Mouse (Mus musculus): ENCODE results near the gene 6430548M08Rik. TPM values are rescaled to one million over a fixed set of nuclear protein-coding genes. Genes with fewer than 3 reads are reported as not detected.

The 6430548M08Rik gene
- polyA plus RNA-seq, 1 experiment from 2014 or later: 13.2 TPM

DNA sequence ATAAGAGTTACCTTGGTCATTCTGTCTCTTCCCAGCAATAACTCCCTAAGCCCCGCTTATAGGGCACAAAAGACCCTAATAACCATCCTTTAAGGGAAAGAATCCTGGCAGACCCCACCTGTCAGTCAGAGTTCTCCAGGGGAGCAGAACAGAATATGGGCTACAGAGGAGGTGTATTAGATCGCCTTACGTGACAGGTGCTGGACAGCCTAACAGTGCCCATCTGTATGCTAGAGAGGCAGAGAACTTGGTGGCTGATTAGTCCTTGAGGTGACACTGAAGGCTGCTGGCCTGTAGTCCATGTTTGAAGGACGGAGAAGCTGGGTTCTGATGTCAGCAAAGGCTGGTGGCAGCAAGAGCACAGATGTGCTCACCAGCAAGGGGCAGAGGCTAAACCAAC, 3.0 kb upstream of the 6430548M08Rik start:
- Histone ChIP-seq H3K9ac (ENCODE audit: low read length) (no peak overlapping the region), H3K9me3 (ENCODE audit: control insufficient read depth, low read length) (no peaks in the 10 kb centered on the region), H3K4me2 (replicated peaks; ENCODE audit: low read depth) (no peak overlapping the region), H3K36me3 (ENCODE audit: control insufficient read depth, insufficient read depth, low read length) (no peaks in the 10 kb centered on the region), H3K4me3 (ENCODE audit: low read depth, low read length) (no peak overlapping the region), H3K27ac (replicated peaks) (0 out of 2 replicates have a peak overlapping the region, but pooled peaks have one; percentile 1), H3K4me1 (replicated peaks; ENCODE audit: control insufficient read depth, insufficient read depth) (peaks cover 3% of the 10 kb centered on the region), H3K27me3 (ENCODE audit: control insufficient read depth, insufficient read depth, low read length) (no peaks in the 10 kb centered on the region)
- TF ChIP-seq EP300 (optimal IDR thresholded peaks at IDR 0.05) (no peak), CTCF (IDR thresholded peaks at IDR 0.05; ENCODE audit: low read depth) (no peak)
- ATAC-seq (ENCODE audit: low FRiP score, low TSS enrichment) (no peak), DNase-seq (ENCODE audit: low spot score) (no peak)
- 86% methylated on average over 4 of the region's 4 CpGs for WGBS

DNA sequence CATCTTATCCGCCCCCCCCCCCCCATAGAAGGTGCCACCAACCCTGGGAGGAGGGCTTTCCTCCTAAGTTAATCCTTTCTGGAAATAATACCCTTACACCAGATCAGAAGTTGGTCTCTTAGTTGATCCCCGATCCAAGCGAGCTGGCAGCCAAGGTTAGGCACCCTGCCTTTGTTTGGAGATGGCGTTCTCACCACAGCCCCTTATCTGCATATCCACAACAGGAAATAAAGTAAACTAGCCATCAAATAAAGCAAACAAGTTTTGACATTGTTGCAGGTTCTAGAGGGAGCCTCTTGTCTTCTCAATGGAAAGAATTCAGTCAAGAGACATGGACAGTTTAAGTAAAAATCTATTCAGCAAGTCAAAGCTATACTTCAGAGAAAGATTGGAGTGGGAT, 2.6 kb upstream of the 6430548M08Rik start:
- Histone ChIP-seq H3K36me3 (ENCODE audit: control insufficient read depth, insufficient read depth, low read length) (no peaks in the 10 kb centered on the region), H3K9ac (ENCODE audit: low read length) (no peak overlapping the region), H3K27me3 (ENCODE audit: control insufficient read depth, insufficient read depth, low read length) (no peaks in the 10 kb centered on the region), H3K4me3 (ENCODE audit: low read depth, low read length) (no peak overlapping the region), H3K4me2 (replicated peaks; ENCODE audit: low read depth) (no peak overlapping the region), H3K27ac (replicated peaks) (no peak overlapping the region), H3K4me1 (replicated peaks; ENCODE audit: control insufficient read depth, insufficient read depth) (peaks cover 3% of the 10 kb centered on the region), H3K9me3 (ENCODE audit: control insufficient read depth, low read length) (no peaks in the 10 kb centered on the region)
- whole genome bisulfite sequencing: 51% methylated on average over 4 of the region's 4 CpGs
- DNase-seq (ENCODE audit: low spot score) (no peak), ATAC-seq (ENCODE audit: low FRiP score, low TSS enrichment) (no peak)
- TF ChIP-seq CTCF (IDR thresholded peaks at IDR 0.05; ENCODE audit: low read depth) (no peak), EP300 (optimal IDR thresholded peaks at IDR 0.05) (no peak)

DNA sequence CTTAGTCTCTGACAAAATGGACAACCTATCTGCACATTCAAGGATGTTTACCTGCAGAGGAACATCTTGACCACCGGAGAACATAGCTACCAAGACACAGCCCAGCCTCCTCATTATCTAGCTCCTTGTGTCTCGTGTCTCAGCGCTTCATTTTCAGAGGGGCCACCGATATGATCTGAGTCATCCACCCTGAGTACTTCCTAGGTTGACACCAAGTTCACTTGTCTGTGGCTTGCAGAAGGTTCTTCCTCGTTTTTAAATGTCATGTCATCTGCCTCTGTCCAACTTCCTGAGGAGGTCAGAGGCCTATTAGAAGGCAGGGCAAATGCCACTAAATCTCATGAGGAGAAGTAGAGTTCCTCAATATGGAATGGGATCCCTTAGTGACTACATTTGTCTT, 1.4 kb upstream of the 6430548M08Rik start:
- peaks cover 3% of the 10 kb centered on the region for H3K4me1 ChIP-seq (replicated peaks; ENCODE audit: control insufficient read depth, insufficient read depth)
- no peaks in the 10 kb centered on the region for H3K9me3 ChIP-seq (ENCODE audit: control insufficient read depth, low read length)
- peak overlapping the region; percentile 97 for H3K27ac ChIP-seq (replicated peaks)
- H3K9ac ChIP-seq (ENCODE audit: low read length): no peak overlapping the region
- H3K36me3 ChIP-seq (ENCODE audit: control insufficient read depth, insufficient read depth, low read length): no peaks in the 10 kb centered on the region
- ATAC-seq (ENCODE audit: low FRiP score, low TSS enrichment) (no peak), DNase-seq (ENCODE audit: low spot score) (no peak)
- no peak overlapping the region for H3K4me3 ChIP-seq (ENCODE audit: low read depth, low read length)
- no peak overlapping the region for H3K4me2 ChIP-seq (replicated peaks; ENCODE audit: low read depth)
- WGBS: 71% methylated on average over 5 of the region's 5 CpGs
- no peak for TF ChIP-seq CTCF (IDR thresholded peaks at IDR 0.05; ENCODE audit: low read depth)
- TF ChIP-seq EP300 (optimal IDR thresholded peaks at IDR 0.05): no peak
- H3K27me3 ChIP-seq (ENCODE audit: control insufficient read depth, insufficient read depth, low read length): no peaks in the 10 kb centered on the region

DNA sequence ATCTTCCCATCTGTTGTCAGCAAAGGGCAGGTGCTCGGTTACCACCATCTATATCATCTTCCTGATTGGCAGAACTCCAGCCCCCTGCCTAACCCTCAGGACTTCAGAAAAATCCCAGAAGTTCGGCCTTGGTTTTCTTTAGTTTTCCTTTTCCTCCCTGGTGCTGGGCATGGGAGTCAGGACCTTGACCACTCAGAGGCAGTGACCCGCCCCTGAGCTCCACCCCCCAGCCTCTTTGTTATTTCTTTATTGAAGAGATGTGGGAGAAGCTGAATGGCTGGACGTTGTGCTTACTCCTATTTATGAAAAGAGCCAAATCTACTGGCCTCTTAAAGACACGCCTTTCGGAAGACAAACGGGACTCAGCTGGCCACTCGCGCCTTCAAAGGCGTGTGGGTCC, 646 bp upstream of the 6430548M08Rik start:
- Histone ChIP-seq H3K36me3 (ENCODE audit: control insufficient read depth, insufficient read depth, low read length) (no peaks in the 10 kb centered on the region), H3K9ac (ENCODE audit: low read length) (peak overlapping the region; percentile 71), H3K27me3 (ENCODE audit: control insufficient read depth, insufficient read depth, low read length) (no peaks in the 10 kb centered on the region), H3K4me3 (ENCODE audit: low read depth, low read length) (peak overlapping the region; percentile 75), H3K9me3 (ENCODE audit: control insufficient read depth, low read length) (no peaks in the 10 kb centered on the region), H3K27ac (replicated peaks) (peak overlapping the region; percentile 97), H3K4me2 (replicated peaks; ENCODE audit: low read depth) (peak overlapping the region; percentile 96), H3K4me1 (replicated peaks; ENCODE audit: control insufficient read depth, insufficient read depth) (peaks cover 3% of the 10 kb centered on the region)
- TF ChIP-seq EP300 (optimal IDR thresholded peaks at IDR 0.05) (no peak), CTCF (IDR thresholded peaks at IDR 0.05; ENCODE audit: low read depth) (no peak)
- WGBS: under 1% methylated on average over 10 of the region's 10 CpGs
- peak; percentile 70 for DNase-seq (ENCODE audit: low spot score)
- ATAC-seq (ENCODE audit: low FRiP score, low TSS enrichment): peak; percentile 55

DNA sequence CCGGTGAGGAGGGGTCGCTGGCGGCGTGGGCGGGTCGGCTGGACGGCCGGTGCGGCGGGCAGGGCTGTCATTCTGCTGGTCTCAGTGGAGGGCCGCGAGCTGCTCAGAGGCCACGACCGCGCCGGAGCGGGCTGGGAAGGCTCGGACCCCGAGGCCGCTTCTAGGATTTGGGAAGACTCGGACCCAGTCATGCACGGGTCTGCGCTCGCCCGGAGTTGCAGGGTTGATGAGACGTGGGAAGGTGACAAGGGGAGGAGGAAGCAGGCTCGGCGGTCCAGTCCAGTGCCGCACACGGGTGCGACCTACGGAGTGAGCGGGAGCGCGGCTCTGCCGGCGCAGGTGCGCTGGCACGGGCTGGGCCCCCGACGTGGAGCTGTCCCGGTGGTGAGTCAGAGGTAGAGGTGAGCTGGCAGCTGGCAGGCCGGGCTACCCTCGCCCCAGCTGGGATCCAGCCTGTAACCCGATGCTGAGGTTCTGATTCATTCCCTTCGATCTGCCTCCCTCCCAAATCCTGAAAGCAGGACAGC, 426 bp downstream of the 6430548M08Rik start:
- Histone ChIP-seq H3K36me3 (ENCODE audit: control insufficient read depth, insufficient read depth, low read length) (no peaks in the 10 kb centered on the region), H3K4me1 (replicated peaks; ENCODE audit: control insufficient read depth, insufficient read depth) (peaks cover 3% of the 10 kb centered on the region), H3K27ac (replicated peaks) (peak overlapping the region; percentile 82), H3K27me3 (ENCODE audit: control insufficient read depth, insufficient read depth, low read length) (no peaks in the 10 kb centered on the region), H3K4me3 (ENCODE audit: low read depth, low read length) (peak overlapping the region; percentile 75), H3K9ac (ENCODE audit: low read length) (peak overlapping the region; percentile 78), H3K9me3 (ENCODE audit: control insufficient read depth, low read length) (no peaks in the 10 kb centered on the region), H3K4me2 (replicated peaks; ENCODE audit: low read depth) (peak overlapping the region; percentile 96)
- TF ChIP-seq CTCF (IDR thresholded peaks at IDR 0.05; ENCODE audit: low read depth) (no peak), EP300 (optimal IDR thresholded peaks at IDR 0.05) (no peak)
- ATAC-seq (ENCODE audit: low FRiP score, low TSS enrichment) (peak; percentile 74), DNase-seq (ENCODE audit: low spot score) (peak; percentile 76)
- WGBS: 1% methylated on average over 37 of the region's 46 CpGs

DNA sequence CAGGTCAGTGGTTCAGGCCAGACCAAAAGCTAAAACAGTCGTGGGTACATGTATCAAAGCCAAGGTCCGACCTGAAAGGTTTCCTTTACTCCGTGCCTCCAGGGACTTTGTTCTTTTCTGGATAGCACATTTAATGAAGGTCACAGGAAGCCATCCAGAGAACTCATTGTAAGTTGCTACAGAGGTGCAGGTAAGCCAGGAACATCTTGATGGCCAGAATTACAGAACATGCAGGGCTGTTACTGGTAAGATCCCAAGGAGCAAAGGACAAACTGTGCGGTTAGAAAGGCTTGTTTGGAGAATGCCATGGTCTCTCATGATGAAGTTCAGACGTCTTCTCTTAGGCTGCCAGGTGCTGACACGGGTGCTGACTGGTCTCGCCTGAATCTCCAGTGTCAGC, 2.6 kb downstream of the 6430548M08Rik start:
- TF ChIP-seq CTCF (IDR thresholded peaks at IDR 0.05; ENCODE audit: low read depth) (no peak), EP300 (optimal IDR thresholded peaks at IDR 0.05) (no peak)
- Histone ChIP-seq H3K4me1 (replicated peaks; ENCODE audit: control insufficient read depth, insufficient read depth) (peaks cover 3% of the 10 kb centered on the region), H3K27ac (replicated peaks) (no peak overlapping the region), H3K4me3 (ENCODE audit: low read depth, low read length) (no peak overlapping the region), H3K27me3 (ENCODE audit: control insufficient read depth, insufficient read depth, low read length) (no peaks in the 10 kb centered on the region), H3K4me2 (replicated peaks; ENCODE audit: low read depth) (no peak overlapping the region), H3K36me3 (ENCODE audit: control insufficient read depth, insufficient read depth, low read length) (no peaks in the 10 kb centered on the region), H3K9ac (ENCODE audit: low read length) (no peak overlapping the region), H3K9me3 (ENCODE audit: control insufficient read depth, low read length) (no peaks in the 10 kb centered on the region)
- no peak for ATAC-seq (ENCODE audit: low FRiP score, low TSS enrichment)
- 71% methylated on average over 7 of the region's 7 CpGs for WGBS
- DNase-seq (ENCODE audit: low spot score): no peak
